Mouse (Mus musculus): Measurements from ENCODE around the gene Stat4. TPM values are rescaled to one million over a fixed set of nuclear protein-coding genes. Genes with fewer than 3 reads are reported as not detected.
A peak's percentile ranks its signal among the peaks of the same experiment; 100 is the strongest.

Gene Stat4
- polyA plus RNA-seq, 1 experiment from 2014 or later: 1.0 TPM

GRCm38 (mm10) chr1:52004096-52004495 lies 17.1 kb downstream of the Stat4 start:
- Histone ChIP-seq H3K27me3 (ENCODE audit: insufficient read depth, low read length) (no peaks in the 10 kb centered on the region), H3K9ac (ENCODE audit: low read depth, low read length) (no peak overlapping the region), H3K4me3 (replicated peaks; ENCODE audit: low read depth, low read length) (no peak overlapping the region), H3K4me1 (replicated peaks; ENCODE audit: insufficient read depth, low read length) (no peaks in the 10 kb centered on the region), H3K4me2 (ENCODE audit: low read length) (no peak overlapping the region), H3K36me3 (ENCODE audit: insufficient read depth, low read length) (no peaks in the 10 kb centered on the region), H3K27ac (no peak overlapping the region), H3K9me3 (replicated peaks; ENCODE audit: low read length) (no peaks in the 10 kb centered on the region)
- peak; percentile 92 for TF ChIP-seq CTCF (IDR thresholded peaks at IDR 0.05; ENCODE audit: low read depth)
- DNase-seq (ENCODE audit: low spot score) (peak; percentile 87), ATAC-seq (replicated peaks; ENCODE audit: low FRiP score, low read depth) (no peak)
- WGBS: 21% methylated on average over 8 of the region's 8 CpGs

- Histone ChIP-seq H3K36me3 (ENCODE audit: insufficient read depth, low read length) (no peaks in the 10 kb centered on the region), H3K27ac (no peak overlapping the region), H3K9me3 (replicated peaks; ENCODE audit: low read length) (no peaks in the 10 kb centered on the region), H3K4me2 (ENCODE audit: low read length) (peak overlapping the region; percentile 61), H3K9ac (ENCODE audit: low read depth, low read length) (peak overlapping the region; percentile 49; the same call in 1 of the 2 replicates), H3K4me1 (replicated peaks; ENCODE audit: insufficient read depth, low read length) (no peaks in the 10 kb centered on the region), H3K27me3 (ENCODE audit: insufficient read depth, low read length) (no peaks in the 10 kb centered on the region), H3K4me3 (replicated peaks; ENCODE audit: low read depth, low read length) (peak overlapping the region; percentile 33)
- 5% methylated on average over 11 of the region's 11 CpGs for WGBS
- ATAC-seq (replicated peaks; ENCODE audit: low FRiP score, low read depth) (no peak), DNase-seq (ENCODE audit: low spot score) (peak; percentile 54)
- no peak for TF ChIP-seq CTCF (IDR thresholded peaks at IDR 0.05; ENCODE audit: low read depth)
Measured at GRCm38 (mm10) chr1:52008443-52008842, 21.5 kb downstream of the Stat4 start.

- ATAC-seq (replicated peaks; ENCODE audit: low FRiP score, low read depth) (no peak), DNase-seq (ENCODE audit: low spot score) (no peak)
- Histone ChIP-seq H3K36me3 (ENCODE audit: insufficient read depth, low read length) (no peaks in the 10 kb centered on the region), H3K4me2 (ENCODE audit: low read length) (peak overlapping the region; percentile 61), H3K27me3 (ENCODE audit: insufficient read depth, low read length) (no peaks in the 10 kb centered on the region), H3K27ac (no peak overlapping the region), H3K4me3 (replicated peaks; ENCODE audit: low read depth, low read length) (peak overlapping the region; percentile 33), H3K9ac (ENCODE audit: low read depth, low read length) (peak overlapping the region; percentile 49; the same call in 1 of the 2 replicates), H3K4me1 (replicated peaks; ENCODE audit: insufficient read depth, low read length) (no peaks in the 10 kb centered on the region), H3K9me3 (replicated peaks; ENCODE audit: low read length) (no peaks in the 10 kb centered on the region)
- WGBS: 7% methylated on average over 12 of the region's 12 CpGs
- TF ChIP-seq CTCF (IDR thresholded peaks at IDR 0.05; ENCODE audit: low read depth): no peak
Measured at GRCm38 (mm10) chr1:52008947-52009346, 22.0 kb downstream of the Stat4 start.

GRCm38 (mm10) chr1:52010741-52011140 lies 23.8 kb downstream of the Stat4 start:
- Histone ChIP-seq H3K9me3 (replicated peaks; ENCODE audit: low read length) (no peaks in the 10 kb centered on the region), H3K4me1 (replicated peaks; ENCODE audit: insufficient read depth, low read length) (no peaks in the 10 kb centered on the region), H3K27ac (no peak overlapping the region), H3K4me2 (ENCODE audit: low read length) (no peak overlapping the region), H3K4me3 (replicated peaks; ENCODE audit: low read depth, low read length) (no peak overlapping the region), H3K9ac (ENCODE audit: low read depth, low read length) (no peak overlapping the region), H3K36me3 (ENCODE audit: insufficient read depth, low read length) (no peaks in the 10 kb centered on the region), H3K27me3 (ENCODE audit: insufficient read depth, low read length) (no peaks in the 10 kb centered on the region)
- DNase-seq (ENCODE audit: low spot score) (no peak), ATAC-seq (replicated peaks; ENCODE audit: low FRiP score, low read depth) (no peak)
- 83% methylated on average over 5 of the region's 5 CpGs for WGBS
- TF ChIP-seq CTCF (IDR thresholded peaks at IDR 0.05; ENCODE audit: low read depth): no peak

GRCm38 (mm10) chr1:52011227-52011626 lies 24.3 kb downstream of the Stat4 start:
- Histone ChIP-seq H3K27ac (no peak overlapping the region), H3K9ac (ENCODE audit: low read depth, low read length) (no peak overlapping the region), H3K36me3 (ENCODE audit: insufficient read depth, low read length) (no peaks in the 10 kb centered on the region), H3K27me3 (ENCODE audit: insufficient read depth, low read length) (no peaks in the 10 kb centered on the region), H3K9me3 (replicated peaks; ENCODE audit: low read length) (no peaks in the 10 kb centered on the region), H3K4me1 (replicated peaks; ENCODE audit: insufficient read depth, low read length) (no peaks in the 10 kb centered on the region), H3K4me3 (replicated peaks; ENCODE audit: low read depth, low read length) (no peak overlapping the region), H3K4me2 (ENCODE audit: low read length) (no peak overlapping the region)
- ATAC-seq (replicated peaks; ENCODE audit: low FRiP score, low read depth): no peak
- 74% methylated on average over 3 of the region's 3 CpGs for WGBS
- no peak for TF ChIP-seq CTCF (IDR thresholded peaks at IDR 0.05; ENCODE audit: low read depth)
- no peak for DNase-seq (ENCODE audit: low spot score)

- TF ChIP-seq CTCF (IDR thresholded peaks at IDR 0.05; ENCODE audit: low read depth): no peak
- H3K4me3 ChIP-seq (replicated peaks; ENCODE audit: low read depth, low read length): no peak overlapping the region
- no peak overlapping the region for H3K4me2 ChIP-seq (ENCODE audit: low read length)
- no peak for DNase-seq (ENCODE audit: low spot score)
- H3K9ac ChIP-seq (ENCODE audit: low read depth, low read length): no peak overlapping the region
- no peak overlapping the region for H3K27ac ChIP-seq
- H3K27me3 ChIP-seq (ENCODE audit: insufficient read depth, low read length): no peaks in the 10 kb centered on the region
- H3K36me3 ChIP-seq (ENCODE audit: insufficient read depth, low read length): no peaks in the 10 kb centered on the region
- ATAC-seq (replicated peaks; ENCODE audit: low FRiP score, low read depth): no peak
- H3K9me3 ChIP-seq (replicated peaks; ENCODE audit: low read length): no peaks in the 10 kb centered on the region
- H3K4me1 ChIP-seq (replicated peaks; ENCODE audit: insufficient read depth, low read length): no peaks in the 10 kb centered on the region
Measured at GRCm38 (mm10) chr1:52012231-52012630, 25.3 kb downstream of the Stat4 start.

- Histone ChIP-seq H3K9ac (ENCODE audit: low read depth, low read length) (no peak overlapping the region), H3K27ac (no peak overlapping the region), H3K9me3 (replicated peaks; ENCODE audit: low read length) (no peaks in the 10 kb centered on the region), H3K4me3 (replicated peaks; ENCODE audit: low read depth, low read length) (no peak overlapping the region), H3K4me1 (replicated peaks; ENCODE audit: insufficient read depth, low read length) (no peaks in the 10 kb centered on the region), H3K4me2 (ENCODE audit: low read length) (no peak overlapping the region), H3K27me3 (ENCODE audit: insufficient read depth, low read length) (no peaks in the 10 kb centered on the region), H3K36me3 (ENCODE audit: insufficient read depth, low read length) (no peaks in the 10 kb centered on the region)
- DNase-seq (ENCODE audit: low spot score) (no peak), ATAC-seq (replicated peaks; ENCODE audit: low FRiP score, low read depth) (no peak)
- WGBS: 89% methylated on average over 7 of the region's 7 CpGs
- TF ChIP-seq CTCF (IDR thresholded peaks at IDR 0.05; ENCODE audit: low read depth): no peak
Measured at GRCm38 (mm10) chr1:52012757-52013156, 25.8 kb downstream of the Stat4 start.

All from kidney, postnatal 0 days (tissue).